Mouse (Mus musculus): ENCODE results near the gene Mpnd. TPM values are rescaled to one million over a fixed set of nuclear protein-coding genes. Genes with fewer than 3 reads are reported as not detected.
A peak's percentile ranks its signal among the peaks of the same experiment; 100 is the strongest.

The Mpnd gene
- total RNA-seq, 4 experiments from 2014 or later = 102 to 115 (median 106) TPM

GRCm38 (mm10) chr17:56018347-56019131 is 13.0 kb downstream of the Mpnd start:
- DNase-seq (ENCODE audit: low spot score in 2 of 2) = peak in 1 of 2 experiments; percentile 58

GRCm38 (mm10) chr17:56020400-56021084 is 15.0 kb downstream of the Mpnd start:
- peak in 1 of 2 experiments; percentile 31 for DNase-seq (ENCODE audit: low spot score in 2 of 2)

GRCm38 (mm10) chr17:56021161-56021910 is 15.8 kb downstream of the Mpnd start:
- DNase-seq (ENCODE audit: low spot score in 2 of 2) = peak; percentile 76 to 80

GRCm38 (mm10) chr17:56022131-56022988 is 16.8 kb downstream of the Mpnd start:
- no peak for DNase-seq (ENCODE audit: low spot score in 2 of 2)

- DNase-seq (ENCODE audit: low spot score in 2 of 2) = no peak
Measured at GRCm38 (mm10) chr17:56022989-56023290, 17.4 kb downstream of the Mpnd start.

- DNase-seq (ENCODE audit: low spot score in 2 of 2) = no peak
Measured at GRCm38 (mm10) chr17:56023386-56023785, 17.9 kb downstream of the Mpnd start.

GRCm38 (mm10) chr17:56024476-56024875 is 19.0 kb downstream of the Mpnd start:
- no peak for DNase-seq (ENCODE audit: low spot score in 2 of 2)

- no peak for DNase-seq (ENCODE audit: low spot score in 2 of 2)
Measured at GRCm38 (mm10) chr17:56024931-56025330, 19.4 kb downstream of the Mpnd start.

GRCm38 (mm10) chr17:56026303-56026702 is 20.8 kb downstream of the Mpnd start:
- no peak for DNase-seq (ENCODE audit: low spot score in 2 of 2)

- no peak for DNase-seq (ENCODE audit: low spot score in 2 of 2)
Measured at GRCm38 (mm10) chr17:56026881-56027280, 21.4 kb downstream of the Mpnd start.

- DNase-seq (ENCODE audit: low spot score in 2 of 2) = peak; percentile 14 to 28
Measured at GRCm38 (mm10) chr17:56027801-56028441, 22.4 kb downstream of the Mpnd start.

- DNase-seq (ENCODE audit: low spot score in 2 of 2) = peak; percentile 3 to 14
Measured at GRCm38 (mm10) chr17:56030238-56030870, 24.8 kb downstream of the Mpnd start.

- DNase-seq (ENCODE audit: low spot score in 2 of 2) = peak; percentile 6 to 14
Measured at GRCm38 (mm10) chr17:56030919-56031318, 25.4 kb downstream of the Mpnd start.

- peak in 1 of 2 experiments; percentile 4 for DNase-seq (ENCODE audit: low spot score in 2 of 2)
Measured at GRCm38 (mm10) chr17:56031431-56031830, 25.9 kb downstream of the Mpnd start.

- DNase-seq (ENCODE audit: low spot score in 2 of 2) = no peak
Measured at GRCm38 (mm10) chr17:56032127-56032733, 26.7 kb downstream of the Mpnd start.

- no peak for DNase-seq (ENCODE audit: low spot score in 2 of 2)
Measured at GRCm38 (mm10) chr17:56032831-56033230, 27.3 kb downstream of the Mpnd start.

GRCm38 (mm10) chr17:56034040-56034725 is 28.7 kb downstream of the Mpnd start:
- no peak for DNase-seq (ENCODE audit: low spot score in 2 of 2)

GRCm38 (mm10) chr17:56034726-56035100 is 29.2 kb downstream of the Mpnd start:
- DNase-seq (ENCODE audit: low spot score in 2 of 2) = no peak

- DNase-seq (ENCODE audit: low spot score in 2 of 2) = no peak
Measured at GRCm38 (mm10) chr17:56035216-56035615, 29.7 kb downstream of the Mpnd start.

All from layer of hippocampus, adult 8-10 months (tissue).